Mouse (Mus musculus) right cerebral cortex, postnatal 25 days (tissue): ENCODE data around the gene Smndc1.

Source experiments
- DNase-seq: peaks from one replicate; pipeline ENCODE4 v3.0.0; 2022

Gene Smndc1

DNA sequence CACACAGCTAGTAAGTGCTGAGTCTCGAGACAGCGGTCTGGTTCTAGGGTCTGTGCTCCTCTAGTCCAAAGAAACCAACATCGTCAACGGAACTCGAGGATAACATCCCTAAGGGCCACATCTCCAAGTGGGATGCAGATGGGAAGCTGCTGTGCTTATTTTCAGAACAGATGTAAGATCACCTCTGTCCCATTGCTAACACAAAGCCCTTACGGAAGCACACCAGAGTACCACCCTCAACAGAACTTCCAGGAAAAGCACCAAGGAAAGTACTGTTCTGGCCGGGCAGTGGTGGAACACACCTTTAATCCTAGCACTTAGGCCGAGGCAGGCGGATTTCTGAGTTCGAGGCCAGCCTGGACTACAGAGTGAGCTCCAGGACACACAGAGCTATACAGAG is 12.0 kb downstream of the Smndc1 start:
- DNase-seq, result no peak

- DNase-seq, result no peak
Measured at GRCm38 (mm10) chr19:53377652-53378051, 12.7 kb downstream of the Smndc1 start.

DNA sequence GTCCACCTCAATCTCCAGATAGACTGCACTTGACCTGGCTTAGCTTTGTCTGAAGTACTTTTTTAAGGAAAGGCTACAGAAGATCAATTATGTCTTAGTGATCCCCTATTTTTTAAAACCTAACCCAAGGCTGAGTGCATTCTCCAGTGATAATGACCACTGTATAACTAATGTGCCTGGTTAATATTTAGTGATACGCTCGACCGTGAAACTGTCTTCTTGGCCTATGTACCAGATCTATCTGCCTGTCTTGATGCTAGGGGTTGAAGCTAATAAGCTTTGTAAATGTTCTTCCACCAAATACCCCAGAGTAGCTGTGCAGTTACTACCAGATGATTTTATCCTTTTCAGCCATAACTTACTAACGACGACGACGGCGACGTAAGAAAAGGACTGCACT is 14.6 kb downstream of the Smndc1 start:
- DNase-seq, result no peak

- DNase-seq, result no peak
Measured at GRCm38 (mm10) chr19:53375299-53375698, 15.1 kb downstream of the Smndc1 start.

DNA sequence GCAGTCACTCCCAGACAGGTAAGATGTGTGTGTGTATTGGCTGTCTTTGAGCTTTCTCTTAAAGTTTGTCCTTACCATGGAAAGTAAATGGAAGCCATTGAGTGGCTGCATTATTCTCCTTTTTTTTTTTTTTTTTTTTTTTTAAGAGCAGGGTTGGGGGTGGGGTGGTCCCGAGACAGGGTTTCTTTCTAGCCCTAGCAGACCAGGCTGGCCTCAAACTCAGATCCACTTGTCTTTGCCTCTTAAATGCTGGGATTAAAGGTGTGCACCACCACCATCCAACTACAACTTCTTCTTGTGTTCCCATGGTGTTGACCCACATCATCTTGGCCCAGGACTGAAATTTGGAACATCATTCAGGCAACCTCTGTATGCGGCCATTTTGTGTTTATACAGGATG is 16.8 kb downstream of the Smndc1 start:
- DNase-seq, result no peak

DNA sequence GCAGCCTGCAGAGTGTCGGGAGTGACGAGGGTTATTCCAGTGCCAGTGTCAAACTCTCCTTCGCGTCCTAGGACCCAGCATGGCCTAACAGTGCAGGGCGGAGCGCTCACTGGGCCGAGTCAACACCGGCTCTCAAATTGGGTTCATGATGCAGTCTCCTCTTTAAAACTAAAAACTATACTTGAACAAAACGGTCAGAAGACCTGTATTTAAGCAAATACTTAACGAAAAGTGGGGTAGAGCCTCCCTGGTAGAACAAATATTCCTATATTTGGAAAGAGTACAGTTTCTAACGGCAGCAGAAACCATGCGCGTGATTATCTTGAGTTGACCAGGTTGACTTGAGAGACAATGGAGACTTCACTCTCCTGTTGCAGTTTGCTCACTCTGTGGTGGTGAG is 18.7 kb downstream of the Smndc1 start, which contains the start of gene Gm10197:
Gm10197 (minus strand) TSS at position 101 of the 400 bp plus-strand sequence.
- no peak for DNase-seq

GRCm38 (mm10) chr19:53370233-53370632 is 20.1 kb downstream of the Smndc1 start:
- no peak for DNase-seq

- DNase-seq, result peak; percentile 80
Measured at GRCm38 (mm10) chr19:53369469-53370043, 20.8 kb downstream of the Smndc1 start.

- DNase-seq, result no peak
Measured at GRCm38 (mm10) chr19:53366881-53367280, 23.5 kb downstream of the Smndc1 start.

DNA sequence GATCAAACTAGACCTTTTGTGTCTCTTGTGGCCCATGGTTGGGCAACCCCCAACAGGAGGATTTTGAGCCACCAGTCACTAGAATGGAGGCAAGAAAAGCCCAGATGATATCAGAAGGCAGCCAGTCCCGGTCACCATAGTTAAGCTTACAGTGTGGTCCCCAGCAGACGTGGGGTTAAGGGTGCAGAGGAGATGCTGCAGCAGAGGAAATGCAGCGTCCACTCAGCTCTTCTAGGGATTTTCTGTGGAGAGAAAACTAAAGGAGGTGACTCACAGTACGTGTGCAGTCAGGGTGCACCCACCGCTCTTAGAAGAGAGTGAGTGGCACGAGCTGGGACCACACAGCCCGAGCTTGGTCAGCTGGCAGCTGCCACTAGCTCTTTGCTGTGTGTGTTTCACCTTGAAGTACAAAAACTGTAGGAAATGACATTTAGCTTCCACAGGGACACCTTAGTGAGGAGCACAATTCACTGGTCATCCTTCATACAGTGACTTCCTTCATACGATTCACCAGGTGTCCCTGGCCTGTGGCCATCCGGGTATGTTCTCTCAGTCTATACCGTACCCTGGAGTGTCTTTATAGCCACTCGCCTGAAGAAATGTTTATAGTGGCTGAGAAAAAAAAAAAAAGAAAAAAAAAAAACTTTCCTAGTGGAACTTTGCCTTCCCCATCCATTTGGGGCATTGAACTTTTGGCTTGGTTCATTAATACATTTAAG is 24.2 kb downstream of the Smndc1 start:
- no peak for DNase-seq

DNA sequence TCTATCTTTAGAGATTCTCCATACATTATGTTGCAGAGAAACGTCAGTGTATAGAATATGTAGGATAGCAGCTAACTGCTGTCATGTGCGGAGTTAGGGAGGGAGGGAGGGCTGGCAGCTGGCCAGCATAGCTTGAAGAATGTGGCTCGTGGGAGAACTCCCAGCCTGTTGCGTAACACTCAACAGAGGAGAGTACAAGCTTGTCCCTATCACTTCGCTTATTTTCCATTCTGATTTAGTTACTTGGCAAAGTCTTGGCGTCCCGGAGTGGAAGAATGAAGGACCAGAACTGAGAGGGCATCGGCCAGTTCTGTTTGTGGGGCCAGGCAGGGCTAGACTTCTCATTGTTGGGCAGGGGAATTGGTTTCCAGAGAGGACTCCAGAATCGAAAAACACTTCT is 25.4 kb downstream of the Smndc1 start:
- peak; percentile 68 for DNase-seq

- DNase-seq, result no peak
Measured at GRCm38 (mm10) chr19:53364551-53364950, 25.8 kb downstream of the Smndc1 start.

GRCm38 (mm10) chr19:53362967-53363366 is 27.4 kb downstream of the Smndc1 start:
- no peak for DNase-seq

DNA sequence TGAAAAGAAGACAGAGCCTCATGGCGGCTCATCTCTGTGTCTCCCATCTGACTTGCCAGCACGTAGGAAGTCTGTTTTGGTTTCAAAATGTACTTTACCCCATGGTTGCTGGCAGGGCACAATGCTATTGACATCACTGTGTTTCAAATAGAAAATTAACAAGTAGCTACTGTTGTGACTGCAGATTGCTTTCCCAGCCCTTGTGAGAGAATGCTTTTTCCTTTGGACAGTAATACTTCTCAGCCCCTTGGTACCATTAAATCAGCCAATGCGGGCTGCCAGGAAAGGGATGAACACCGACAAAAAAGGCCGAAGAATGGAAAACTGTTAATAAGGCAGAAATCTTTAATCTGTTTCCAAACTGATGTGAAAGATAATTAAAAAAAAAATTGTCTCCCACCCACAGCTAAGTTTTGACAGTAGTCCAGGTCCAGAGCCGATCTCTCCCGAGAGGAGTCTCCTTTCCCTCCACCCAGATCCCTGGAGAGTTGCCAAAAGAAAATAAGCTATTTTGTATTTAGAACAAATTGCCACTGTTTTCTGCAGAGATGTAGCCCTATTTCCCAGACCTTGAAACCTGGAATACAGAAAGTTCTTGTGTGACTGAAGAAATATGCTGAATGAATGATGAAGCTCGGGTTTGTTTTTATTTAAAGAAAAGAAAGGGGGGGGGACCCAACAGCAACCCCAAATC is 30.0 kb downstream of the Smndc1 start:
- DNase-seq, result no peak

DNA sequence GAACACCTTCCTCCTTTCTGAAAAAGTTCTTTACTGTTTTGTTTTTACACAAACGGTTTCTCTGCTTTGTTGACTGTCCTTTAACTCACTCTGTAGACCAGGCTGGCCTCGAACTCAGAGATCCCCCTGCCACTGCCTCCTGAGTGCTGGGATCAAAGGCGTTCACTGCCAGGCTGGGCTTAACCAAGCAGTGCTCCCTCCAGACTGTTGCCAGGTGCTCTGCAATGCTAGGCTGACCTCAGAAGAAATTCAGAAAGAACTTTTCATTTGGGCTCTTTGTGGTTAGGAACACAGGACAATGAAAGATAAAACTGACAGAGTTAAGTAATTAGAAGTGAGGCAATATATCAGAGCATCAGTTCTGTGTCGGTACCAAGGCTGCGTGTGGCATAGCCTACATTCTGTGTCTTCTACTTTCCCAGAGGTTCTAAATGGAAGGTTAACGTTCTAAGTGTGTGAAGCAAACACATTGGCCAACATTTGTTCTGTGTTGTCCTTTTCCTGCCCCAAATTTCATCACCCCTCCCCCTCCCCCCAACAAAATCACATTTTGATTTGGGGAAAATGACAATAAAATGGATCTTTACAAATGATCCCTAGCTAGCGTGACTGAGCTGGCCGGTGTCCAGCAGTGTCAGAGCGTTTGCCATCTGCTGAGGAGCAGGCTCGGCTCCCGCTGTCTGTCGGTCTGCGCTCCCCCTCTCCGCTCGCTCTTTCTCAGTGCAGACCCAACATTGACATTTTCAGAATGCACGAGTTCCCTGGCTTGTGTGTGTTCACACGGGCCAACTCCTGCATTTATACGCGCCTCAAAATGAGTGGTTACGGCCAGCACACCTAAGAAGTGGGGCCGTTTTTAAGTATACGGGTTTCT is 31.0 kb downstream of the Smndc1 start:
- DNase-seq, result no peak

DNA sequence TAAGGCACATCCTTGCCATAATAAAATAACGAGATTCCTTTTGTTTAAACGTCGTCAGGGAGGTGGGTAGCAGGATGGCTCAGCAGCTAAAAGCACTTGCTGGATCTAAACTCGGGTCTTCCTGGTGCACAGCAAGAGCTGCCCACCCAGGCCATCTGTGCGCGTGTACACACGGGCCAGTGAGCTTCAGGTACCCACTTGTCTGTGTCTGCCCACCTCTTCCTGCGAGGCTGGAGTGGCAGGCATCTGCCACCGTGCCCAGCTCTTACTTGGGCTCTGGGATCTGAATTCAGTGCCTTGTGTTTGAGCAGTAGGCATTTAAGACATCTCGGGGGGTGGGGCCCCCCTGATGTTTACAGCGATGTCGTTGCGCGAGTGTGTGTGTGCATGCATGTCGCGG is 35.3 kb downstream of the Smndc1 start:
- peak; percentile 43 for DNase-seq

GRCm38 (mm10) chr19:53354271-53355000 is 35.9 kb downstream of the Smndc1 start:
- no peak for DNase-seq

- no peak for DNase-seq
Measured at GRCm38 (mm10) chr19:53353864-53354263, 36.5 kb downstream of the Smndc1 start.

DNA sequence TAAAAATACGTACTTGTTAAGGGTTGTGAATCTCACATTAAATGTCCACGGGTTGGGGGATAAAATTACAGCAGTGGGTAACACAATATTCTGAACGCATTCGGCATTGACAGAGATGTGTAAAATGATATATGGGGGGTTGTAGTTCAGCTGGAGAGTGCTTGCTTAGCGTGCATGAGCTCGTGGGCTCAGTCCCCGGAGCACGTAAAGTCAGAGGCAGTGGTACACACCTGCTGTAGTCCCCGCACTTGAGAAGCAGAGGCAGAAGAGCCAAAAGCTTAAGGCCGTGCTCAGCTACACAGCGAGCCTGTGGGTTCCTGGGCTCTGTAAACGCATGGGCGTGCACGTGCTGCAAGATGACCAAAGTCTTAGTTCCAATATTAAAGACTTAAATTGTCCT is 44.6 kb downstream of the Smndc1 start:
- DNase-seq, result no peak

DNA sequence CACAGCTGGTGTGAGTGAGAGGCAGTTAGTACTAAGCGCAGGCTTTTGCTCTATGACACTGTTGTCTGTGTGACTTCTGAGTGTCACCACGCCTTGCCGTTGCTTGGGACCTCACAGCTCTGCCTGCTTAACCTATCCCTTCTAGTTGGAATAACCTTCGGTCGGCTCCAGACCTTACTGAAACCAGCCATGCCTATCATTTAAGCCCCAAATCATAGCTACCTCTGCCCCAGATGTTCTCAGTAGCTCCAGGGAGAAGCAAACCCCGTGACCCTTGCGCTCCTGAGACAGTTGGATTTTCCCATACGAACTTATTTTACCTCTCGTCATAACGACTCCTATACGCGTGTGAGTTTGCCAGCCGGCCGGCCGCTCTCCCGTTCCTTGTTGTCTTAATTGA is 46.3 kb downstream of the Smndc1 start:
- DNase-seq, result no peak

- no peak for DNase-seq
Measured at GRCm38 (mm10) chr19:53343174-53343881, 47.0 kb downstream of the Smndc1 start.

GRCm38 (mm10) chr19:53340423-53340822 is 50.0 kb downstream of the Smndc1 start:
- no peak for DNase-seq
